Mouse (Mus musculus) WW6 (cell line): ENCODE measurements around the gene Camkmt.

ENCODE experiments used
- DNase-seq: peaks from one replicate; pipeline ENCODE4 v3.0.0-alpha.2; 2013; ENCODE audit warnings: low read depth, low spot score

Gene Camkmt

GRCm38 (mm10) chr17:85170541-85171255, 80.3 kb downstream of the Camkmt start:
- DNase-seq, result no peak

- no peak for DNase-seq
These were observed 81.6 kb downstream of the Camkmt start for GRCm38 (mm10) chr17:85171951-85172350.

- no peak for DNase-seq
These were observed 86.9 kb downstream of the Camkmt start for GRCm38 (mm10) chr17:85177231-85177630.

- no peak for DNase-seq
These were observed 90.2 kb downstream of the Camkmt start for GRCm38 (mm10) chr17:85180471-85181060.

- DNase-seq, result peak; percentile 81
These were observed 99.1 kb downstream of the Camkmt start for GRCm38 (mm10) chr17:85189227-85190127.

- DNase-seq, result no peak
These were observed 99.7 kb downstream of the Camkmt start for GRCm38 (mm10) chr17:85190128-85190435.

- DNase-seq, result no peak
These were observed 102.9 kb downstream of the Camkmt start for GRCm38 (mm10) chr17:85193294-85193693.

GRCm38 (mm10) chr17:85198781-85199180, 108.4 kb downstream of the Camkmt start:
- DNase-seq, result no peak

GRCm38 (mm10) chr17:85199321-85199720, 109.0 kb downstream of the Camkmt start:
- DNase-seq, result no peak

- DNase-seq, result no peak
These were observed 127.7 kb downstream of the Camkmt start for GRCm38 (mm10) chr17:85218054-85218453.

GRCm38 (mm10) chr17:85242109-85242508, 151.8 kb downstream of the Camkmt start:
- DNase-seq, result no peak

- no peak for DNase-seq
These were observed 158.6 kb downstream of the Camkmt start for GRCm38 (mm10) chr17:85248962-85249361.

- no peak for DNase-seq
These were observed 159.4 kb downstream of the Camkmt start for GRCm38 (mm10) chr17:85249744-85250143.

- peak; percentile 20 for DNase-seq
These were observed 166.6 kb downstream of the Camkmt start for GRCm38 (mm10) chr17:85256930-85257329.

- no peak for DNase-seq
These were observed 167.0 kb downstream of the Camkmt start for GRCm38 (mm10) chr17:85257348-85257747.

- no peak for DNase-seq
These were observed 168.5 kb downstream of the Camkmt start for GRCm38 (mm10) chr17:85258703-85259341.

GRCm38 (mm10) chr17:85266831-85267422, 176.6 kb downstream of the Camkmt start:
- no peak for DNase-seq

GRCm38 (mm10) chr17:85271466-85272175, 181.3 kb downstream of the Camkmt start:
- no peak for DNase-seq

GRCm38 (mm10) chr17:85279720-85280119, 189.4 kb downstream of the Camkmt start:
- DNase-seq, result no peak

- no peak for DNase-seq
These were observed 192.1 kb downstream of the Camkmt start for GRCm38 (mm10) chr17:85282447-85282846.

- DNase-seq, result no peak
These were observed 200.8 kb downstream of the Camkmt start for GRCm38 (mm10) chr17:85291154-85291553.
